Mouse (Mus musculus): ENCODE results near the gene Dnajc24. TPM values are rescaled to one million over a fixed set of nuclear protein-coding genes. Genes with fewer than 3 reads are reported as not detected.
A peak's percentile ranks its signal among the peaks of the same experiment; 100 is the strongest.

Dnajc24 gene
- polyA plus RNA-seq, 1 experiment from 2014 or later, result 26.3 TPM

DNA sequence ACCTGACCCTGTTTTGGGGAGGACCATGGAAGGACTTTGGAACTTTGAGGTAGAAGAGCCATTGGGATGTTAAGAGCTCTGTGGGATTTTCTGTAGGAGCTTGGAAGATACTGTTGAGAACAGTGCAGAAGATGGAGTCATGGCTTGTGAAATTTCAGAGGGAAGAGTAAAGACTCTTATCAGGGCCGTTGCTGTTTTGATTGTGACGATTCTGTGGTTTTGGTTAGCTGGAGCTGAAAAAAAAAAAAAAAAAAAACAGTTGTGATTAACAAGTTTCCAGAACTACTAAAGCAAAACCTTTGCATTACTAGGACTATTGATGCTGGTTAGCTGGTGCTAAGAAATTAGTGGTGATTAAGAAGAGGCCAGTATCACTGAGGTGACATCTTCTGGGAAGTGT, 5.1 kb upstream of the Dnajc24 start:
- Histone ChIP-seq H3K4me1 (replicated peaks; ENCODE audit: control insufficient read depth, insufficient read depth, low read length) (no peaks in the 10 kb centered on the region), H3K4me3 (ENCODE audit: low read depth, low read length) (no peak overlapping the region), H3K9me3 (ENCODE audit: control insufficient read depth) (no peaks in the 10 kb centered on the region), H3K27ac (ENCODE audit: low read depth, low read length) (no peak overlapping the region), H3K36me3 (ENCODE audit: control insufficient read depth, insufficient read depth) (no peaks in the 10 kb centered on the region), H3K27me3 (replicated peaks; ENCODE audit: control insufficient read depth, insufficient read depth, low read length) (0 out of 2 replicates have a peak, but pooled peaks cover 3% of the 10 kb centered on the region), H3K9ac (ENCODE audit: low read depth, low read length) (no peak overlapping the region), H3K4me2 (replicated peaks; ENCODE audit: low read depth) (no peak overlapping the region)
- TF ChIP-seq CTCF (IDR thresholded peaks at IDR 0.05; ENCODE audit: low read depth), result no peak
- WGBS, result 75% methylated on average over 2 of the region's 2 CpGs
- no peak for ATAC-seq

DNA sequence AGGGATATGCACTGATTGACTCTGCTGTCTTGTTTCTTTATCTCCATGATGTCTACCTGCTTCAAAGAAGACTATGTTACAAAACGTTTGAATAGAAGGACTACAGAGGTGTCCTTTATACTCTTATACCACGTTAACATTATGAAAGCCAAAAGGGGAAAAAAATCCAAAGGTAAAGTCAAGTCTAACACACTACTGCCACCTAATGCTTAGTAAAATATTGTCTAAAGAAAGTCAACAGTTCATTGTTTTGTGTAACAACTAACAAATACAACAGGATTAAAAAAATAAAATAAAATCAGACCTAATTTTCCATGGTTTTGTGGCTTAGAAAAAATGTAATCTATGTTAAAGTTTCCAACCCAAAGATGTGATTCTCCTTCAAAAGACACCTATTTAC, 15.3 kb downstream of the Dnajc24 start:
- no peak for ATAC-seq
- 22% methylated on average over 2 of the region's 2 CpGs for WGBS
- Histone ChIP-seq H3K9ac (ENCODE audit: low read depth, low read length) (no peak overlapping the region), H3K4me2 (replicated peaks; ENCODE audit: low read depth) (no peak overlapping the region), H3K4me1 (replicated peaks; ENCODE audit: control insufficient read depth, insufficient read depth, low read length) (no peaks in the 10 kb centered on the region), H3K4me3 (ENCODE audit: low read depth, low read length) (no peak overlapping the region), H3K27me3 (replicated peaks; ENCODE audit: control insufficient read depth, insufficient read depth, low read length) (no peaks in the 10 kb centered on the region), H3K9me3 (ENCODE audit: control insufficient read depth) (no peaks in the 10 kb centered on the region), H3K27ac (ENCODE audit: low read depth, low read length) (no peak overlapping the region), H3K36me3 (ENCODE audit: control insufficient read depth, insufficient read depth) (no peaks in the 10 kb centered on the region)
- TF ChIP-seq CTCF (IDR thresholded peaks at IDR 0.05; ENCODE audit: low read depth), result peak; percentile 37; the same call in 1 of the 2 replicates

DNA sequence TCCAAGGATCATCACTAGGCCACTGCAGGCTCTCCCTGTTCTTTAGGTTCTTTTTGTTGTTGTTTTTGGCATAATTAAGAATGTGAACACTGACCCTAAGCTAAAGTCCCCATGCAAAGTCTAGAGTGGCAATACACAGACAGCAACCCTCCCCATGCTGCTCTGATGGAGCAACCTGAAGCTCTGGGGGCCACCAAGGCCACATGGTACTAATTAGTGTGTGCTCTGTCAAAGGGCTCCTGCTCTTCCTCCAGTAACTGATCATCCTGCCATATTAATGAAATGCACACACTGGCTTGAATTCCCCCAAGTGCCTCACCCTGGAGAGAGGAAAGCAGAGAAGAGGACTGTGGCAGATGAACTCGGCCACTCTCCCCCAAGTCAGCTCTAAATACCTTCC, 16.2 kb downstream of the Dnajc24 start:
- Histone ChIP-seq H3K9ac (ENCODE audit: low read depth, low read length) (no peak overlapping the region), H3K27me3 (replicated peaks; ENCODE audit: control insufficient read depth, insufficient read depth, low read length) (no peaks in the 10 kb centered on the region), H3K4me3 (ENCODE audit: low read depth, low read length) (no peak overlapping the region), H3K4me2 (replicated peaks; ENCODE audit: low read depth) (no peak overlapping the region), H3K9me3 (ENCODE audit: control insufficient read depth) (no peaks in the 10 kb centered on the region), H3K36me3 (ENCODE audit: control insufficient read depth, insufficient read depth) (no peaks in the 10 kb centered on the region), H3K4me1 (replicated peaks; ENCODE audit: control insufficient read depth, insufficient read depth, low read length) (no peaks in the 10 kb centered on the region), H3K27ac (ENCODE audit: low read depth, low read length) (no peak overlapping the region)
- no peak for ATAC-seq
- WGBS, result 68% methylated on average over 1 of the region's 1 CpGs
- no peak for TF ChIP-seq CTCF (IDR thresholded peaks at IDR 0.05; ENCODE audit: low read depth)

DNA sequence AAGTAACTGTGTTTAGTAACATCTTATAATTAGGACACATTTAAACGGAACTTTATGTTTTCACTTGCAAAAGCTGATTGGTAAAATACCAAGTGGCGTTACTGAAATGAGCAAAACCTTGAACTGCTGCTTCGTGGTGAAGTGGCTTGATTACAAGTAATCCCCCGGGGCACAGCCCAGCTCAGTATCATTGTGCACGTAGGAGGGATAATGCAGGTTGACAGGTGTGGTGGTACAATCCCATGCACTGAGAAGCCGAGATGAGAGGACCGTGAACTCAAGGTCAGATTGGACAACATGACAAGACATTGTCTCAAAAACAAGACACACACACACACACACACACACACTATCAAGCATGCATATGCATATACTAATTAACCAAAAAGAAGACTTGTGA, 18.1 kb downstream of the Dnajc24 start:
- no peak for ATAC-seq
- TF ChIP-seq CTCF (IDR thresholded peaks at IDR 0.05; ENCODE audit: low read depth), result no peak
- Histone ChIP-seq H3K4me3 (ENCODE audit: low read depth, low read length) (no peak overlapping the region), H3K36me3 (ENCODE audit: control insufficient read depth, insufficient read depth) (no peaks in the 10 kb centered on the region), H3K9ac (ENCODE audit: low read depth, low read length) (no peak overlapping the region), H3K4me1 (replicated peaks; ENCODE audit: control insufficient read depth, insufficient read depth, low read length) (no peaks in the 10 kb centered on the region), H3K27ac (ENCODE audit: low read depth, low read length) (no peak overlapping the region), H3K27me3 (replicated peaks; ENCODE audit: control insufficient read depth, insufficient read depth, low read length) (no peaks in the 10 kb centered on the region), H3K9me3 (ENCODE audit: control insufficient read depth) (no peaks in the 10 kb centered on the region), H3K4me2 (replicated peaks; ENCODE audit: low read depth) (no peak overlapping the region)
- 90% methylated on average over 7 of the region's 7 CpGs for WGBS

DNA sequence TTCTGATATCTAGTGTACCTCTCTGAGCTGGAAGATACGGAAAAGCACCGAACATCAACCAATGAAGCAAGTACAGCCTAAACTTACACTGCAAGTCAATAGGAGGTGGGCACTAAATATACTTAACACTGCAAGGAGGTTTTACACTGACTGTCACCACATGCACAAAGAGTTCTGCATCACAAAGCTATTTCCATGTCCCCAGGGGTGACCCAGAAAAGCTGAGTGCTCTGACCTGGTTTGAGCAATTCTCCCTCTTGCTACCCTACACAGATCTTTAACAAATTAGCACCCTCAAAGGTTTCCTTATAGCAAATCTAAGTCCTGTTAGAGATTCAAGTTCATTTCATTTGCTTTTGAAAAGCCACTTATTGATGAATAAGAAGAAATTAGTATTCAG, 25.3 kb downstream of the Dnajc24 start:
- no peaks in the 10 kb centered on the region for H3K27me3 ChIP-seq (replicated peaks; ENCODE audit: control insufficient read depth, insufficient read depth, low read length)
- WGBS, result 97% methylated on average over 2 of the region's 2 CpGs
- TF ChIP-seq CTCF (IDR thresholded peaks at IDR 0.05; ENCODE audit: low read depth), result no peak
- no peaks in the 10 kb centered on the region for H3K36me3 ChIP-seq (ENCODE audit: control insufficient read depth, insufficient read depth)
- H3K4me1 ChIP-seq (replicated peaks; ENCODE audit: control insufficient read depth, insufficient read depth, low read length), result no peaks in the 10 kb centered on the region
- ATAC-seq, result no peak
- H3K4me2 ChIP-seq (replicated peaks; ENCODE audit: low read depth), result no peak overlapping the region
- no peak overlapping the region for H3K4me3 ChIP-seq (ENCODE audit: low read depth, low read length)
- no peak overlapping the region for H3K9ac ChIP-seq (ENCODE audit: low read depth, low read length)
- no peaks in the 10 kb centered on the region for H3K9me3 ChIP-seq (ENCODE audit: control insufficient read depth)
- H3K27ac ChIP-seq (ENCODE audit: low read depth, low read length), result no peak overlapping the region

DNA sequence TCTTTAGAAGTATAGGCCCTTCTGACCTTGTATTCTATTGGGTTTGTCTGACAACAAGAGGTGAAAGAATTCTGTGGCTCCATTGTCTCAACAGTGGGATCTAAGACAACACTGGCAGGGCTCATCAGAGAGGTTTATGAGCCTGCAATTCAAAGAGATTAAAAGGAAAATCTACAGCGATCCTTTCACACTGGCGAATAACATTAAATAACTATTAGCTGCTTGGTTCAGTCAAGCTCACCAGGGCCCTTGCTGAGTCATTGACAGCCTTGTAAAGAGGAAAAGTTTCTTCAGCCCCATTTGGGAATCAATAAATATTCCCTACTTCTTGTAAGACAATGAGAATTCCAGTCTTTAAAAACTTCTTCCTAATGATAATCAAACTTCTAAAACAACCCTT, 29.4 kb downstream of the Dnajc24 start:
- TF ChIP-seq CTCF (IDR thresholded peaks at IDR 0.05; ENCODE audit: low read depth), result no peak
- H3K4me2 ChIP-seq (replicated peaks; ENCODE audit: low read depth), result no peak overlapping the region
- no peak for ATAC-seq
- no peaks in the 10 kb centered on the region for H3K9me3 ChIP-seq (ENCODE audit: control insufficient read depth)
- H3K4me1 ChIP-seq (replicated peaks; ENCODE audit: control insufficient read depth, insufficient read depth, low read length), result no peaks in the 10 kb centered on the region
- H3K27ac ChIP-seq (ENCODE audit: low read depth, low read length), result no peak overlapping the region
- 24% methylated on average over 2 of the region's 2 CpGs for WGBS
- H3K36me3 ChIP-seq (ENCODE audit: control insufficient read depth, insufficient read depth), result peaks cover 10% of the 10 kb centered on the region
- H3K27me3 ChIP-seq (replicated peaks; ENCODE audit: control insufficient read depth, insufficient read depth, low read length), result no peaks in the 10 kb centered on the region
- no peak overlapping the region for H3K4me3 ChIP-seq (ENCODE audit: low read depth, low read length)
- no peak overlapping the region for H3K9ac ChIP-seq (ENCODE audit: low read depth, low read length)

DNA sequence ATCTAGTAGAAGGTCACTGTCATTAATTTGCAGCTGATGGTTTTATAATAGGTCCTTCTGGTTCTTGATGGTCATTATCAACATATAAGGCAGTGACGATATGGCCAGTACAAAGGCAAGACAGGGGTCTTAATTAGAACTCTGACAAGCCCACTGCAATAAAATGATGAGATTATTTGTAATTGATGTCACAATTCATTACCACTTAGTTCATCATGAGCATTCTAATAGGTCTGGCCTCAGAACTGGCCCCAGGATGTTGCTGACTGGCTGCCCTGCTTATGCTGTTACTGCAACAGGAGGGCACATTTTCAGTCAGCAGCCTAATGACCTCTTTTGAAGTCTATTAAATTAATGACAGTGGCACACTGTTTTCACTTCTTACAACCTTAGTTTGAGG, 39.9 kb downstream of the Dnajc24 start:
- 0 out of 2 replicates have a peak, but pooled peaks cover 3% of the 10 kb centered on the region for H3K36me3 ChIP-seq (ENCODE audit: control insufficient read depth, insufficient read depth)
- H3K4me1 ChIP-seq (replicated peaks; ENCODE audit: control insufficient read depth, insufficient read depth, low read length), result no peaks in the 10 kb centered on the region
- no peak overlapping the region for H3K9ac ChIP-seq (ENCODE audit: low read depth, low read length)
- no peaks in the 10 kb centered on the region for H3K9me3 ChIP-seq (ENCODE audit: control insufficient read depth)
- H3K27me3 ChIP-seq (replicated peaks; ENCODE audit: control insufficient read depth, insufficient read depth, low read length), result no peaks in the 10 kb centered on the region
- no peak for TF ChIP-seq CTCF (IDR thresholded peaks at IDR 0.05; ENCODE audit: low read depth)
- no peak overlapping the region for H3K4me2 ChIP-seq (replicated peaks; ENCODE audit: low read depth)
- WGBS, result 86% methylated on average over 1 of the region's 1 CpGs
- H3K4me3 ChIP-seq (ENCODE audit: low read depth, low read length), result no peak overlapping the region
- ATAC-seq, result no peak
- H3K27ac ChIP-seq (ENCODE audit: low read depth, low read length), result no peak overlapping the region
